Mouse (Mus musculus): Measurements from ENCODE around the gene Sdhb. TPM values are rescaled to one million over a fixed set of nuclear protein-coding genes. Genes with fewer than 3 reads are reported as not detected.

Sdhb gene
- total and polyA plus RNA-seq, 3 experiments = 1,030 to 1,344 (median 1,126) TPM

DNA sequence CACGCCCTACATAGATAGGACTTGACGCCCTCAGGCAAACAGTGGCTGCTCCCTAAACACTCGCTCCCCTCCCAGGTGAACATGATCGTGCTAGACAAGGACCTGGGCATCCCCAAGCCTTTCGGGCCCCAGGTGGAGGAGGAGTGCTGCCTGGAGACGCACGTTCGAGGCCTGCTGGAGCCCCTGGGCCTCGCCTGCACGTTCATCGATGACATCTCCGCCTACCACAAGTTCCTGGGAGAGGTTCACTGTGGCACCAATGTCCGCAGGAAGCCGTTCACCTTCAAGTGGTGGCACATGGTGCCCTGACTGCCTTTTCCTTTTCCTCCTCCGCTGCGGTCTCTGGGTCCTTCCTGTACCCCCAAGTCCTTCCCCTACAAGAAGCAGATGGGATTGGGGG is 11.4 kb upstream of the Sdhb start:
- Histone ChIP-seq H3K79me2 (replicated peaks; ENCODE audit: control insufficient read depth, insufficient read depth, low read length) (no peaks in the 10 kb centered on the region), H3K4me3 (no peak overlapping the region), H3K27me3 (ENCODE audit: control insufficient read depth, insufficient read depth, low read length) (no peaks in the 10 kb centered on the region), H3K9ac (ENCODE audit: low read depth, low read length) (no peak overlapping the region), H3K4me1 (ENCODE audit: control insufficient read depth, insufficient read depth, low read length) (no peaks in the 10 kb centered on the region), H3K27ac (no peak overlapping the region), H3K36me3 (ENCODE audit: control insufficient read depth, insufficient read depth, low read length) (no peaks in the 10 kb centered on the region)
- WGBS = 87% methylated on average over 16 of the region's 16 CpGs
- no peak for TF ChIP-seq POLR2A (IDR thresholded peaks at IDR 0.05; ENCODE audit: insufficient read depth, low read depth, low read length)
- no peak for TF ChIP-seq CTCF (IDR thresholded peaks at IDR 0.05)
- no peak for TF ChIP-seq EP300 (IDR thresholded peaks at IDR 0.05; ENCODE audit: insufficient read depth, low read depth, low read length)
- intact Hi-C loops (cut with DNase I) = no loop called here
- DNase-seq = no peak

DNA sequence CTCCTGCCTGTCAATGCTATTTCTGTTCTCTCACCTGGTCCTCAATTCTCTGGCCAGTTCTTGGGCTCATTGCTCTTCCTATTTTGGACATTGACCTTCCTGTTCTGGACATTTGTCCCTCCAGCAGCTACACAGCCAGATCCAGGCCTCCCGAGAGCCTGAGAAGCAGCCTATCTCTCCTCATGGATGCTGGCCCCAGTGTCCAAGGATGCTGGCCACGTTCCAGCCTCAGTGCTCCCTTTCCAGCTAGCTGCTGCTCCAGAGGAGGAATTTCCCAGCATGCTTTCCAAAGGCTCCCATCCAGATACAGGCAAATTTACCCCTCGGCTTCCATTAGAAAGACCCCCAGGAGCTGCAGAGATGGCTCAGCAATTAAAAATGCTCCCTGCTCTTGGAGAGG is 10.4 kb upstream of the Sdhb start:
- Histone ChIP-seq H3K27ac (no peak overlapping the region), H3K4me1 (ENCODE audit: control insufficient read depth, insufficient read depth, low read length) (no peaks in the 10 kb centered on the region), H3K79me2 (replicated peaks; ENCODE audit: control insufficient read depth, insufficient read depth, low read length) (no peaks in the 10 kb centered on the region), H3K4me3 (no peak overlapping the region), H3K9ac (ENCODE audit: low read depth, low read length) (no peak overlapping the region), H3K27me3 (ENCODE audit: control insufficient read depth, insufficient read depth, low read length) (no peaks in the 10 kb centered on the region), H3K36me3 (ENCODE audit: control insufficient read depth, insufficient read depth, low read length) (no peaks in the 10 kb centered on the region)
- DNase-seq = peak; percentile 64 to 67
- WGBS = 31% methylated on average over 3 of the region's 3 CpGs
- TF ChIP-seq POLR2A (IDR thresholded peaks at IDR 0.05; ENCODE audit: insufficient read depth, low read depth, low read length) (no peak), CTCF (IDR thresholded peaks at IDR 0.05) (no peak), EP300 (IDR thresholded peaks at IDR 0.05; ENCODE audit: insufficient read depth, low read depth, low read length) (no peak)
- intact Hi-C loops (cut with DNase I) = no loop called here

- intact Hi-C loops (cut with DNase I) = no loop called here
- 64% methylated on average over 18 of the region's 18 CpGs for WGBS
- TF ChIP-seq POLR2A (IDR thresholded peaks at IDR 0.05; ENCODE audit: insufficient read depth, low read depth, low read length) = no peak
- no peak for TF ChIP-seq CTCF (IDR thresholded peaks at IDR 0.05)
- TF ChIP-seq EP300 (IDR thresholded peaks at IDR 0.05; ENCODE audit: insufficient read depth, low read depth, low read length) = no peak
- peak in 1 of 2 experiments; percentile 47 for DNase-seq
- Histone ChIP-seq H3K4me3 (no peak overlapping the region), H3K36me3 (ENCODE audit: control insufficient read depth, insufficient read depth, low read length) (no peaks in the 10 kb centered on the region), H3K4me1 (ENCODE audit: control insufficient read depth, insufficient read depth, low read length) (no peaks in the 10 kb centered on the region), H3K79me2 (replicated peaks; ENCODE audit: control insufficient read depth, insufficient read depth, low read length) (no peaks in the 10 kb centered on the region), H3K27me3 (ENCODE audit: control insufficient read depth, insufficient read depth, low read length) (no peaks in the 10 kb centered on the region), H3K9ac (ENCODE audit: low read depth, low read length) (no peak overlapping the region), H3K27ac (no peak overlapping the region)
Measured at GRCm38 (mm10) chr4:140951861-140952641, 9.0 kb upstream of the Sdhb start.

DNA sequence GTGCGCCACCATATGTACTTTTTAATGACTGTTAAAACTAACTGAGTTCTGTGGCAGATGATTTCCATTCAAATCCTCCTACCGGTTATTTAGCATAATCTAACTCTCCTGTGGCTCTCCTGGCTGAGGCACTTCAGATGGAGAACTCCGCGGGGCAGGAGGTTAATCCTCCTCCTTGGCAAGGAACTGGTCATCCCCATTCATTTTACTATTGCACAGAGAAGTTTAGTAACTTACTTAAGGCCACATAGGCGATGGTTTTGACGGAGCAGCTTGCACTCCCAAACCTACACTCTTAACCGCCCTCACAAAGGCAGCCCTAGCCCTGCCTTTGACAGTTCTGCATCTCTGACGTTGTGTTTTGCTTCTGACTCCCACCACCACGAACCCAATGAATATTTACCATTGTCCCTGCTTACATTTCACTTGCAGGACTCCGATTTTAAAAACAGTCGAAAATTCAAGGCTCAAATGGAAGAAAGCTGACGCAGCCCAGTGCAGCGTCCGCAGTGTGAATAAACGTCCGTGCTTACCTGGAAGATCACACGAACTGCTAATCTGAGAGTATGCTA is 3.8 kb upstream of the Sdhb start:
- no peaks in the 10 kb centered on the region; the same call in 1 of the 2 replicates for H3K4me1 ChIP-seq (ENCODE audit: control insufficient read depth, insufficient read depth, low read length)
- WGBS = 19% methylated on average over 17 of the region's 17 CpGs
- peak overlapping the region; percentile 52 for H3K4me3 ChIP-seq
- peak overlapping the region; percentile 73 for H3K27ac ChIP-seq
- intact Hi-C loops (cut with DNase I) = loop anchor here (2.0 to 5.0 kb wide), 3 partner anchors 54 to 235 kb away; no protein-coding TSS in a partner anchor
- no peak for TF ChIP-seq EP300 (IDR thresholded peaks at IDR 0.05; ENCODE audit: insufficient read depth, low read depth, low read length)
- no peak for TF ChIP-seq POLR2A (IDR thresholded peaks at IDR 0.05; ENCODE audit: insufficient read depth, low read depth, low read length)
- no peak for TF ChIP-seq CTCF (IDR thresholded peaks at IDR 0.05)
- DNase-seq = no peak
- H3K36me3 ChIP-seq (ENCODE audit: control insufficient read depth, insufficient read depth, low read length) = no peaks in the 10 kb centered on the region
- H3K27me3 ChIP-seq (ENCODE audit: control insufficient read depth, insufficient read depth, low read length) = no peaks in the 10 kb centered on the region
- peak overlapping the region; percentile 62 for H3K9ac ChIP-seq (ENCODE audit: low read depth, low read length)
- H3K79me2 ChIP-seq (replicated peaks; ENCODE audit: control insufficient read depth, insufficient read depth, low read length) = no peaks in the 10 kb centered on the region

GRCm38 (mm10) chr4:140957725-140958124 is 3.3 kb upstream of the Sdhb start:
- Histone ChIP-seq H3K79me2 (replicated peaks; ENCODE audit: control insufficient read depth, insufficient read depth, low read length) (no peaks in the 10 kb centered on the region), H3K27me3 (ENCODE audit: control insufficient read depth, insufficient read depth, low read length) (no peaks in the 10 kb centered on the region), H3K9ac (ENCODE audit: low read depth, low read length) (peak overlapping the region; percentile 62), H3K4me1 (ENCODE audit: control insufficient read depth, insufficient read depth, low read length) (peaks cover 2% of the 10 kb centered on the region), H3K4me3 (peak overlapping the region; percentile 52), H3K27ac (peak overlapping the region; percentile 73), H3K36me3 (ENCODE audit: control insufficient read depth, insufficient read depth, low read length) (no peaks in the 10 kb centered on the region)
- intact Hi-C loops (cut with DNase I) = loop anchor here (1.0 to 5.0 kb wide), 4 partner anchors 55 to 235 kb away; no protein-coding TSS in a partner anchor
- peak; percentile 82 for DNase-seq
- no peak for TF ChIP-seq CTCF (IDR thresholded peaks at IDR 0.05)
- TF ChIP-seq POLR2A (IDR thresholded peaks at IDR 0.05; ENCODE audit: insufficient read depth, low read depth, low read length) = no peak
- TF ChIP-seq EP300 (IDR thresholded peaks at IDR 0.05; ENCODE audit: insufficient read depth, low read depth, low read length) = 0 out of 2 replicates have a peak, but pooled peaks have one; percentile 78
- 2% methylated on average over 13 of the region's 13 CpGs for WGBS

DNA sequence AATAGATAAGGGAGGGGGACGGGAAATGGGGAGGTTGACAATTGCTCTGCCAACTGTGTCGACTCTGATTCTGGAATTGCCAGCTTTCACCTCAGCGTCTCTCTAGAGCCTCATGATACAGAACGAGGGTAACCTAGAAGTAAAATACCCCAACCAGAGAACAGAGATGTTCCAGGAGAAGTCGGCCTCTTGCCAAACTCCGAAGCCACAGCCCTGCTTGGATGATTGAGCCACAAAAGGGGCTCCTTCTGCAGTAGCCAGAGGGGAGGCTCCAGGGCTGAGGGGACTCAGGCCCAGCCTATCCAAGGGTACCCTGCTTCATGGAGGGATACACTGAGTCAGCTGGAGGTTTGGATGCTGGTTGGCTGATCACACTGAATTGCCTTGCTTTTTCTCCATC is 2.7 kb upstream of the Sdhb start:
- H3K4me1 ChIP-seq (ENCODE audit: control insufficient read depth, insufficient read depth, low read length) = peaks cover 2% of the 10 kb centered on the region
- TF ChIP-seq EP300 (IDR thresholded peaks at IDR 0.05; ENCODE audit: insufficient read depth, low read depth, low read length) (no peak), CTCF (IDR thresholded peaks at IDR 0.05) (no peak), POLR2A (IDR thresholded peaks at IDR 0.05; ENCODE audit: insufficient read depth, low read depth, low read length) (no peak)
- intact Hi-C loops (cut with DNase I) = loop anchor here (1.0 to 5.0 kb wide), 3 partner anchors 141 to 236 kb away; no protein-coding TSS in a partner anchor
- H3K27ac ChIP-seq = peak overlapping the region; percentile 4; the same call in 1 of the 2 replicates
- no peak overlapping the region for H3K4me3 ChIP-seq
- H3K36me3 ChIP-seq (ENCODE audit: control insufficient read depth, insufficient read depth, low read length) = no peaks in the 10 kb centered on the region
- H3K79me2 ChIP-seq (replicated peaks; ENCODE audit: control insufficient read depth, insufficient read depth, low read length) = no peaks in the 10 kb centered on the region
- no peaks in the 10 kb centered on the region for H3K27me3 ChIP-seq (ENCODE audit: control insufficient read depth, insufficient read depth, low read length)
- DNase-seq = no peak
- no peak overlapping the region for H3K9ac ChIP-seq (ENCODE audit: low read depth, low read length)
- WGBS = 36% methylated on average over 6 of the region's 6 CpGs

Measured in heart, adult 2 months (tissue).